Mouse (Mus musculus) stomach, postnatal 0 days (tissue): ENCODE data around the gene Plxna4.

Source experiments
- CTCF ChIP-seq: IDR thresholded peaks from 2 replicates; pipeline ENCODE4 v1.5.1; 2016; ENCODE audit warnings: antibody characterized with exemption, low read depth, mild to moderate bottlenecking, moderate library complexity
- EP300 ChIP-seq: optimal IDR thresholded peaks from 2 replicates; pipeline ENCODE3; 2016; ENCODE audit warnings: antibody characterized with exemption

- TF ChIP-seq CTCF (no peak), EP300 (no peak)
These were observed 47.8 kb downstream of the Plxna4 start for GRCm38 (mm10) chr6:32540155-32540554.
